In genomic region chr11:101180846-101181740, GRCm38 (mm10) we compare ENCODE assay signal across 8 mouse cellular contexts. TPM values are rescaled to one million over a fixed set of nuclear protein-coding genes. Genes with fewer than 3 reads are reported as not detected.
DNase-seq lines count a peak whose midpoint lies in the region; ATAC-seq and TF ChIP-seq lines count a peak whose summit lies in the region.

No protein-coding gene starts in this region.

- no peak overlapping the region for H3K4me2 ChIP-seq in heart, embryonic 12.5 days

- no peak for TF ChIP-seq CTCF in thymus, adult 2 months (IDR thresholded peaks at IDR 0.05; ENCODE audit: borderline replicate concordance, control insufficient read depth, extremely low read depth, insufficient read depth, low read length, poor library complexity)

- DNase-seq in heart, postnatal 14 days: peak; percentile 70 to 89
- DNase-seq in thymus, adult 2 months: peak; percentile 34
- no peak for DNase-seq in thymus, adult 18-20 months
- peak; percentile 79 for DNase-seq in cerebellum, adult 9-11 months
- peak; percentile 67 for DNase-seq in induced T-regulatory cell, adult 2 months (ENCODE audit: low read depth)
- DNase-seq in mesoderm, embryonic 11.5 days (ENCODE audit: low read depth, low spot score): peak; percentile 75
- no peak for DNase-seq in frontal cortex, postnatal 36 days (ENCODE audit: low spot score in 2 of 2)

- no peak for ATAC-seq in heart, embryonic 12.5 days (ENCODE audit: insufficient number of reproducible peaks, low FRiP score)

- H3K27me3 ChIP-seq in heart, embryonic 12.5 days (replicated peaks): peaks cover 42% of the 10 kb centered on the region
- H3K27me3 ChIP-seq in thymus, adult 2 months (ENCODE audit: control insufficient read depth, insufficient read depth, low read length): peaks cover 7% of the 10 kb centered on the region; the same call in 1 of the 2 replicates

- H3K27ac ChIP-seq in heart, embryonic 12.5 days (ENCODE audit: poor library complexity, severe bottlenecking): no peak overlapping the region
- H3K27ac ChIP-seq in thymus, adult 2 months (ENCODE audit: control insufficient read depth, insufficient read depth, low read length): no peak overlapping the region

- no peak overlapping the region for H3K9ac ChIP-seq in heart, embryonic 12.5 days

- WGBS in heart, embryonic 12.5 days: 39% methylated on average over 10 of the region's 10 CpGs
- 46% methylated on average over 10 of the region's 10 CpGs for WGBS in thymus, adult 2 months

- H3K4me3 ChIP-seq in heart, embryonic 12.5 days: no peak overlapping the region
- H3K4me3 ChIP-seq in thymus, adult 2 months (ENCODE audit: control insufficient read depth, insufficient read depth, low read length): no peak overlapping the region

- no peaks in the 10 kb centered on the region for H3K36me3 ChIP-seq in heart, embryonic 12.5 days
- no peaks in the 10 kb centered on the region for H3K36me3 ChIP-seq in thymus, adult 2 months (ENCODE audit: control insufficient read depth, insufficient read depth, low read length)

- peaks cover 11% of the 10 kb centered on the region for H3K4me1 ChIP-seq in heart, embryonic 12.5 days (replicated peaks)
- H3K4me1 ChIP-seq in thymus, adult 2 months (replicated peaks; ENCODE audit: control insufficient read depth, insufficient read depth, low read length): peaks cover 7% of the 10 kb centered on the region

- intact Hi-C loops in heart, postnatal 14 days (cut with DNase I): loop anchor here (5.0 kb wide), 2 partner anchors 184 to 199 kb away; no protein-coding TSS in a partner anchor

- no peaks in the 10 kb centered on the region for H3K9me3 ChIP-seq in heart, embryonic 12.5 days (replicated peaks)

- no peak for TF ChIP-seq POLR2A in thymus, adult 2 months (IDR thresholded peaks at IDR 0.05; ENCODE audit: control insufficient read depth, extremely low read depth, insufficient read depth, low read length, poor library complexity)

RNA-seq across cellular contexts. Expression of gene Ccr10, which starts 5.8 kb away (rescaled TPM):
- total RNA-seq in heart, postnatal 14 days (2021): not detected
- polyA plus RNA-seq in heart, embryonic 12.5 days (2016; fragmentation: Nextera tagmentation; extraction: Ambion mirVana): 0.15 and 0.36 TPM in 2 replicates
- 2.9 and 3.9 TPM in 2 replicates for polyA plus RNA-seq in thymus, adult 2 months (2012; rRNA removed)

RNA-seq across cellular contexts. Expression of gene Plekhh3, which starts 9.9 kb away (rescaled TPM):
- 10 to 100 TPM; 26.6 to 26.9 TPM for total RNA-seq in heart, postnatal 14 days (2021)
- 10.4 and 10.6 TPM in 2 replicates for polyA plus RNA-seq in heart, embryonic 12.5 days (2016; fragmentation: Nextera tagmentation; extraction: Ambion mirVana)
- 11.9 and 12.1 TPM in 2 replicates for polyA plus RNA-seq in thymus, adult 2 months (2012; rRNA removed)

RNA-seq across cellular contexts. Expression of gene Cntnap1, which starts 10.8 kb away (rescaled TPM):
- total RNA-seq in heart, postnatal 14 days (2021): 1 to 10 TPM; 1.4 to 2.1 TPM
- polyA plus RNA-seq in heart, embryonic 12.5 days (2016; fragmentation: Nextera tagmentation; extraction: Ambion mirVana): 0.37 and 0.71 TPM in 2 replicates
- 4.5 and 5.3 TPM in 2 replicates for polyA plus RNA-seq in thymus, adult 2 months (2012; rRNA removed)

RNA-seq across cellular contexts. Expression of gene Tubg2, which starts 25.4 kb away (rescaled TPM):
- 1 to 10 TPM; 2.2 to 2.9 TPM for total RNA-seq in heart, postnatal 14 days (2021)
- polyA plus RNA-seq in heart, embryonic 12.5 days (2016; fragmentation: Nextera tagmentation; extraction: Ambion mirVana): 3.3 and 3.6 TPM in 2 replicates
- polyA plus RNA-seq in thymus, adult 2 months (2012; rRNA removed): 2.6 and 3.3 TPM in 2 replicates

RNA-seq across cellular contexts. Expression of gene Ezh1, which starts 45.2 kb away (rescaled TPM):
- total RNA-seq in heart, postnatal 14 days (2021): 10 to 100 TPM; 24.0 to 27.5 TPM
- 14.9 and 16.1 TPM in 2 replicates for polyA plus RNA-seq in heart, embryonic 12.5 days (2016; fragmentation: Nextera tagmentation; extraction: Ambion mirVana)
- polyA plus RNA-seq in thymus, adult 2 months (2012; rRNA removed): 38.8 and 43.3 TPM in 2 replicates

Comparison
In these comparisons a context has a peak if more than half of its experiments do, and no peak if none do; other contexts are left out.
1. DNase-seq: peak in heart, postnatal 14 days (2 of 2), thymus, adult 2 months (single experiment), cerebellum, adult 9-11 months (single experiment), induced T-regulatory cell, adult 2 months (single experiment) and mesoderm, embryonic 11.5 days (single experiment); none in thymus, adult 18-20 months (0 of 2) and frontal cortex, postnatal 36 days (0 of 2).